Mouse (Mus musculus) ES-Bruce4 (cell line): Measurements from ENCODE around the gene Epha2.

ENCODE experiments used
- CTCF ChIP-seq: IDR thresholded peaks from one replicate; pipeline ENCODE4 v1.8.1; 2011; ENCODE audit warnings: low read depth, low read length
- EP300 ChIP-seq: IDR thresholded peaks from 2 replicates; pipeline ENCODE4 v1.6.1; 2011; ENCODE audit warnings: low read depth, low read length; ENCODE audit not compliant: insufficient read depth
- POLR2A ChIP-seq: IDR thresholded peaks from one replicate; pipeline ENCODE4 v1.8.1; 2011; ENCODE audit warnings: low read length; ENCODE audit not compliant: insufficient read depth

- TF ChIP-seq CTCF (no peak), POLR2A (no peak), EP300 (no peak)
Observed at GRCm38 (mm10) chr4:141324771-141325191, 23.7 kb downstream of the Epha2 start.
